Mouse (Mus musculus) kidney, embryonic 14.5 days (tissue): ENCODE measurements around the gene Shank1. TPM values are rescaled to one million over a fixed set of nuclear protein-coding genes. Genes with fewer than 3 reads are reported as not detected.
A peak's percentile ranks its signal among the peaks of the same experiment; 100 is the strongest.

ENCODE experiments used
- ATAC-seq: fragments of 200-750 bp; cut with Nextera tagmentation; 2 replicates; pipeline ENCODE4 v1.8.0; 2017; ENCODE audit warnings: moderate number of reproducible peaks, mild to moderate bottlenecking, moderate TSS enrichment, moderate library complexity; ENCODE audit not compliant: low FRiP score, low TSS enrichment
- H3K27ac ChIP-seq: fragments of 300-500 bp; sonication (generic); 2 replicates; pipeline ENCODE4 v1.5.1; 2014; ENCODE audit warnings: low read depth, mild to moderate bottlenecking, low read length, moderate library complexity, mixed read lengths
- H3K27me3 ChIP-seq: fragments of 300-500 bp; sonication (generic); 2 replicates; pipeline ENCODE4 v1.6.1; 2014; ENCODE audit warnings: mild to moderate bottlenecking, low read length; ENCODE audit not compliant: control insufficient read depth, insufficient read depth
- H3K36me3 ChIP-seq: fragments of 300-500 bp; sonication (generic); 2 replicates; pipeline ENCODE4 v1.6.1; 2014; ENCODE audit warnings: low read length, mixed read lengths; ENCODE audit not compliant: control insufficient read depth, insufficient read depth
- H3K4me1 ChIP-seq: fragments of 300-500 bp; sonication (generic); 2 replicates; pipeline ENCODE4 v1.6.1; 2014; ENCODE audit warnings: low read length, mixed read lengths; ENCODE audit not compliant: control insufficient read depth, insufficient read depth
- H3K4me2 ChIP-seq: fragments of 300-500 bp; sonication (generic); replicated peaks from 2 replicates; pipeline ENCODE4 v1.6.1; 2014; ENCODE audit warnings: low read depth, mild to moderate bottlenecking, low read length
- H3K4me3 ChIP-seq: fragments of 300-500 bp; sonication (generic); 2 replicates; pipeline ENCODE4 v1.5.1; 2014; ENCODE audit warnings: mild to moderate bottlenecking, low read length
- H3K9ac ChIP-seq: fragments of 300-500 bp; sonication (generic); 2 replicates; pipeline ENCODE4 v1.6.1; 2014; ENCODE audit warnings: low read depth, mild to moderate bottlenecking, low read length, moderate library complexity
- H3K9me3 ChIP-seq: fragments of 300-500 bp; sonication (generic); 2 replicates; pipeline ENCODE4 v1.6.1; 2016; ENCODE audit warnings: low read length; ENCODE audit not compliant: control insufficient read depth
- WGBS: fragments of 180-500 bp; shearing (Covaris S2); extraction: QIAGEN DNeasy Blood & Tissue Kit; methylation state at CpG from one replicate; pipeline ENCODE4 v1.1.7; 2014; 5-methylcytosine and 5-hydroxymethylcytosine counted together
- polyA plus RNA-seq: library from polyadenylated mRNA; unstranded; fragments of >200 nt; fragmentation: Nextera tagmentation; extraction: Ambion mirVana; gene quantifications from 2 replicates; pipeline ENCODE4 v1.2.1, GENCODE M21; 2014

Gene Shank1
- polyA plus RNA-seq, 1 experiment from 2014 or later: 1.9 TPM

DNA sequence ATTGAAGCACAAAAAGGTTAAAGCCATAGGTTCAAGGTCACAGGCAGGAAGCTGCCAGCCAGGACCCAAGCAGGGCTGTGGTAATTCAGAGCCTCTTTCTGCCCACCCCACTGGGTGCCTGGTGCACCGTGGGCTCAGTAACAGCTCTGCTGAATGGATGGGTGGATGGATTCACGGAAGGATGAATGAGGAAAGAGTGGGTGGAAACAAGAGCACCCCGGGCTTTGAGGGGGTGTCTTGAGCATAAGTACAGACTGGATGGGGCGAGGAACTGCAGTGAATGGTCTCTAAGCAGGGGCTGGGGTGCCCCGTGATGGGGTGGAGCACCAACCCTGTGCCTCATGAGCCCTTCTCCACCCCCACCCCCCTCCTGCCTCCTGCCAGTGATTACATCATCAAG, 31.7 kb downstream of the Shank1 start:
- Histone ChIP-seq H3K9me3 (no peaks in the 10 kb centered on the region), H3K9ac (no peak overlapping the region), H3K36me3 (no peaks in the 10 kb centered on the region), H3K4me3 (no peak overlapping the region), H3K27ac (no peak overlapping the region), H3K4me2 (no peak overlapping the region), H3K4me1 (0 out of 2 replicates have a peak, but pooled peaks cover 7% of the 10 kb centered on the region), H3K27me3 (peaks cover 38% of the 10 kb centered on the region)
- 76% methylated on average over 5 of the region's 5 CpGs for WGBS
- ATAC-seq: no peak

- H3K9ac ChIP-seq: no peak overlapping the region
- no peaks in the 10 kb centered on the region for H3K36me3 ChIP-seq
- no peak overlapping the region for H3K27ac ChIP-seq
- H3K27me3 ChIP-seq: peaks cover 20% of the 10 kb centered on the region
- peak; percentile 63 for ATAC-seq
- WGBS: 19% methylated on average over 11 of the region's 11 CpGs
- H3K4me1 ChIP-seq: 0 out of 2 replicates have a peak, but pooled peaks cover 7% of the 10 kb centered on the region
- no peaks in the 10 kb centered on the region for H3K9me3 ChIP-seq
- 0 out of 2 replicates have a peak overlapping the region, but pooled peaks have one; percentile 9 for H3K4me2 ChIP-seq
- H3K4me3 ChIP-seq: no peak overlapping the region
Measured at GRCm38 (mm10) chr7:44343459-44344015, 33.5 kb downstream of the Shank1 start.

- Histone ChIP-seq H3K36me3 (no peaks in the 10 kb centered on the region), H3K4me3 (no peak overlapping the region), H3K9ac (no peak overlapping the region), H3K27ac (no peak overlapping the region), H3K27me3 (peaks cover 21% of the 10 kb centered on the region), H3K4me1 (0 out of 2 replicates have a peak, but pooled peaks cover 7% of the 10 kb centered on the region), H3K4me2 (no peak overlapping the region), H3K9me3 (no peaks in the 10 kb centered on the region)
- 75% methylated on average over 12 of the region's 12 CpGs for WGBS
- ATAC-seq: no peak
Measured at GRCm38 (mm10) chr7:44344622-44345021, 34.6 kb downstream of the Shank1 start.

DNA sequence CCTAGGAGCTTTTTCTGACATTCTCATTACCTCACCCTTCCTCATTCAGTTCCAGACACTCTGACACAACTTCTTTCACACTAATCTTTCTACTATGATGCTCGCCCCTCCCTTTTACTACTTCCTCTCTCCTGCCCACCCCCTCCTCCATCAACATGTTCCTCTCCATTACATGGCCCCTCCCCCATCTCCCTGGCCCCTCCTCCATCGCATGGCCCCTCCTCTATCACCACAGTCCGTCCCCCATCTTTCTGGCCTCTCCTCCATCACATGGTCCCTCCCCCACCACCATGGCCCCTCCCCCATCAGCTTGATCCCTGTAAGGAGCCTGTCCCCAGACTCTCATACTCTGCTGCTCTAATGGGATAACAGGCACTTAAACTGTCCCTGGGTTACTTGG, 39.0 kb downstream of the Shank1 start:
- Histone ChIP-seq H3K4me1 (peaks cover 17% of the 10 kb centered on the region), H3K4me2 (no peak overlapping the region), H3K27ac (no peak overlapping the region), H3K9ac (no peak overlapping the region), H3K36me3 (no peaks in the 10 kb centered on the region), H3K9me3 (no peaks in the 10 kb centered on the region), H3K4me3 (no peak overlapping the region), H3K27me3 (peaks cover 50% of the 10 kb centered on the region)
- ATAC-seq: no peak
- 15% methylated on average over 3 of the region's 3 CpGs for WGBS

DNA sequence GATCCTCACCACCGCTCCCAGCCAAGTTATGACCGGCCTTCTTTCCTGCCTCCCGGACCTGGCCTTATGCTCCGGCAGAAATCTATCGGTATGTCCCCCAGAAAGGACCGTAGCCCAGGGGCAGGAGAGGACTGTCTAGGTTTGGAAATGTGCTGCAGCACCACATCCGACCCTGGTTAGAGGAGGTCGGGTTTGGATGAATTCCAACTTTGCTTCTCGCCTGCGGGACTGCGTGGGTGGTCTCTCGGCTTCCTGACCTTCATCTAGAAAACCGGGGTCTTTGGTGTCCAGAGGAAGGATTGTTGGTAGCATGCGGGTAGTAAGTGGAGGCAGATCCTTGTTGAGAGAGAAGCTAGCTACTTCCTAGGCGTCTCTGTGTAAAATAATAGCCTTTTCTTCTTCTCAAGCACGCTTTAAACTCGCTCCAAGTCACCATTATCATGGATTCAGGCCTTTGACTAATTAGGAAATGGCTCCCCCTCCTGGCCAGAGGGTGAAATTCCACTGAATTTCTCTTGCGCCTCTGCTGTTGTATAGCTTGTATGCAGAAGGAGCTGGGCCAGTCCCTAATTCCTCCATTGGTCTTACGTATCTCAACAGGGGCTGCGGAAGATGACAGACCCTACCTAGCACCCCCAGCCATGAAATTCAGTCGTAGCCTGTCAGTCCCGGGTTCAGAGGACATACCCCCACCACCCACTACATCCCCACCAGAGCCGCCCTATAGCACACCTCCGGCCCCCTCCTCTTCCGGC, 41.1 kb downstream of the Shank1 start:
- H3K4me1 ChIP-seq: peaks cover 16% of the 10 kb centered on the region
- H3K36me3 ChIP-seq: no peaks in the 10 kb centered on the region
- ATAC-seq: peak; percentile 47
- 3% methylated on average over 25 of the region's 25 CpGs for WGBS
- H3K9ac ChIP-seq: peak overlapping the region; percentile 51
- H3K9me3 ChIP-seq: no peaks in the 10 kb centered on the region
- peaks cover 71% of the 10 kb centered on the region for H3K27me3 ChIP-seq
- peak overlapping the region; percentile 29 for H3K4me3 ChIP-seq
- no peak overlapping the region; the same call in 1 of the 2 replicates for H3K27ac ChIP-seq
- H3K4me2 ChIP-seq: peak overlapping the region; percentile 46

DNA sequence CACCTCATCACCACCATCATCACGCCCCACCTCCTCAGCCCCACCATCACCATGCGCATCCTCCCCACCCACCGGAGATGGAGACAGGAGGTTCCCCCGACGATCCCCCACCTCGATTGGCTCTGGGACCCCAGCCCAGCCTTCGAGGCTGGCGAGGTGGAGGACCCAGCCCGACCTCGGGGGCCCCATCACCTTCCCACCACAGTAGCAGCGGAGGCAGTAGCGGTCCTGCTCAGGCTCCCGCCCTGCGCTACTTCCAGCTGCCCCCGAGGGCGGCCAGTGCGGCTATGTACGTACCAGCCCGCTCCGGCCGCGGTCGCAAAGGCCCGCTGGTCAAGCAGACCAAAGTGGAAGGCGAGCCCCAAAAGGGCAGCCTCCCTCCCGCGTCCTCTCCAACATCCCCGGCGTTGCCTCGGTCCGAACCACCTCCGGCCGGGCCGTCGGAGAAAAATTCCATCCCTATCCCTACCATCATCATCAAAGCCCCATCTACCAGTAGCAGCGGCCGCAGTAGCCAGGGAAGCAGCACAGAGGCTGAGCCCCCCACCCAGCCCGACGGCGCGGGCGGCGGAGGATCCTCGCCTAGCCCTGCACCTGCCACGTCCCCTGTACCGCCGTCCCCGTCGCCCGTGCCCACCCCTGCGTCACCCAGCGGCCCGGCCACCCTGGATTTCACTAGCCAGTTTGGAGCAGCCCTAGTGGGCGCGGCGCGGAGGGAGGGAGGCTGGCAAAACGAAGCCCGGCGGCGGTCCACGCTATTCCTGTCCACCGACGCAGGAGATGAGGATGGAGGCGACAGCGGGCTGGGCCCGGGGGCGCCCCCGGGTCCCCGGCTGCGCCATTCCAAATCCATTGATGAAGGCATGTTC, 42.1 kb downstream of the Shank1 start:
- Histone ChIP-seq H3K4me1 (peaks cover 23% of the 10 kb centered on the region), H3K27me3 (peaks cover 80% of the 10 kb centered on the region), H3K27ac (no peak overlapping the region), H3K4me2 (peak overlapping the region; percentile 8), H3K36me3 (no peaks in the 10 kb centered on the region), H3K4me3 (peak overlapping the region; percentile 18), H3K9ac (no peak overlapping the region), H3K9me3 (no peaks in the 10 kb centered on the region)
- WGBS: 3% methylated on average over 71 of the region's 71 CpGs
- ATAC-seq: no peak

GRCm38 (mm10) chr7:44352750-44353600, 42.9 kb downstream of the Shank1 start:
- WGBS: 2% methylated on average over 70 of the region's 71 CpGs
- H3K27ac ChIP-seq: no peak overlapping the region
- H3K36me3 ChIP-seq: no peaks in the 10 kb centered on the region
- H3K4me1 ChIP-seq: peaks cover 26% of the 10 kb centered on the region
- peak overlapping the region; percentile 25 for H3K4me2 ChIP-seq
- H3K9me3 ChIP-seq: no peaks in the 10 kb centered on the region
- peaks cover 88% of the 10 kb centered on the region for H3K27me3 ChIP-seq
- H3K4me3 ChIP-seq: peak overlapping the region; percentile 18
- no peak for ATAC-seq
- no peak overlapping the region for H3K9ac ChIP-seq

GRCm38 (mm10) chr7:44353601-44354340, 43.7 kb downstream of the Shank1 start:
- Histone ChIP-seq H3K9me3 (no peaks in the 10 kb centered on the region), H3K4me3 (peak overlapping the region; percentile 18), H3K4me2 (peak overlapping the region; percentile 25), H3K36me3 (no peaks in the 10 kb centered on the region), H3K9ac (no peak overlapping the region), H3K27ac (no peak overlapping the region), H3K4me1 (peaks cover 26% of the 10 kb centered on the region), H3K27me3 (peaks cover 93% of the 10 kb centered on the region)
- ATAC-seq: no peak
- WGBS: 1% methylated on average over 34 of the region's 35 CpGs
